Mouse (Mus musculus): ENCODE measurements around the gene Trappc6a.

DNA sequence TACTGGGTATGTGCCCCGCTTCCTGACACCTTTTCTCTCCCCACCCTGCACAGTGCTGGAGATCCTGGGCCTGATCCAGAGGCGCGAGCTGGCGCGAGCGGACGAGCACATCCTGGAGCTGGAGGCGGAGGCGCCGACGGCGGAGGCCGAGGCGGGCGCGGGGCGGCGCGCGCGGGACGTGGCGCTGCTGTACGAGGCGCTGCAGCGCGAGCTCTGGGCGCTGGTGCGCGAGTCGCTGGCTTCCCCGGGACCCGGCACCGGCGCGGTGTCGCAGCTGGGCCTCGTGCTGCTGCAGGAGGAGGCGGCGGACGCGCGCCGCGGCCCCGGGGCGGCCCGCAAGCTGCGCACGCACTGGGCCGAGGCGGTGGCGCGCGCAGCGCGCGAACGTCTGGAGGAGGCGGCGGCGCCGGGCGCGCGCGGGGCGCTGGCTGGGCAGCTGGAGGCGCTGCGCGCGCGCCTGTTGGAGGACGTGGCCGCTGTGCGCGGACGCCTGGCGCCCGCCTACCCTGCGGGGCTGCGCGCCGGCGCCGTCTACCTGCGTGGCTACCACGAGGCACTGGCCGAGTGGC lies 34.2 kb upstream of the Trappc6a start:
- no peak for TF ChIP-seq CTCF (conservative IDR thresholded peaks at IDR 0.05; ENCODE audit: low read length)
- no peak for TF ChIP-seq NANOG (IDR thresholded peaks at IDR 0.05; ENCODE audit: borderline replicate concordance, low read length)
- TF ChIP-seq POU5F1 (IDR thresholded peaks at IDR 0.05; ENCODE audit: borderline replicate concordance, low read length), result no peak

Data from E14TG2a.4 (cell line).